Mouse (Mus musculus) bone marrow macrophage, adult 2 months (primary cell): ENCODE measurements at regions not wholly inside any gene's neighbourhood (a gene's known extent, or its start where the extent isn't known, plus 50 kb on each side); places are given as distances from the start of the nearest gene placed in this dataset.
"Not testable (repeated sequence)": the region's sequence is repeated elsewhere in the genome, so short reads cannot be mapped to it uniquely, and the experiment has no call there.

Source experiments
- CTCF ChIP-seq: IDR thresholded peaks from 2 replicates; pipeline ENCODE4 v1.5.1; 2012; ENCODE audit warnings: low read depth, mild to moderate bottlenecking, low read length, moderate library complexity
- POLR2A ChIP-seq: IDR thresholded peaks from 2 replicates; pipeline ENCODE4 v1.6.1; 2012; ENCODE audit warnings: mild to moderate bottlenecking, low read depth, low read length, borderline replicate concordance

DNA sequence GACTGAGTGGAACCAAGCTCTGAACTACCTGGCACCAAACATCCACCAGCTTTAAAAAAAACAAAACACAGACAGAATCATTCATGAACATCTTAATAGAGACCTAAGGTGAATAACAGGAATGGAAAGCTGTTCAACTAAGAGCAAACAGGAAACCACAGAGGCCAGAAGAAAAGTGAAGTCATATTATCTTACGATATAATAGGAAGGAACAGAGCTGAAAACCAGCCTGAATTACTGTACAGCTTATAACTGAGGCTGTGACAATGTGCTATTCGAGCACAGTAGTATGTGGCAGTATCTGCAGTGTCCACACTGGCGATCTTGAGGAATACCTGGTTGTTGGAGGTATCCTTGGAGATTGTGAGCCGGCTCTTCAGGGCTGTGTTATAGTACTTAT, 480.6 kb upstream of the Zfp386 start:
- TF ChIP-seq POLR2A, CTCF: not testable (repeated sequence)
